11 mouse cellular contexts compared by ENCODE assay signal in the genomic region with DNA sequence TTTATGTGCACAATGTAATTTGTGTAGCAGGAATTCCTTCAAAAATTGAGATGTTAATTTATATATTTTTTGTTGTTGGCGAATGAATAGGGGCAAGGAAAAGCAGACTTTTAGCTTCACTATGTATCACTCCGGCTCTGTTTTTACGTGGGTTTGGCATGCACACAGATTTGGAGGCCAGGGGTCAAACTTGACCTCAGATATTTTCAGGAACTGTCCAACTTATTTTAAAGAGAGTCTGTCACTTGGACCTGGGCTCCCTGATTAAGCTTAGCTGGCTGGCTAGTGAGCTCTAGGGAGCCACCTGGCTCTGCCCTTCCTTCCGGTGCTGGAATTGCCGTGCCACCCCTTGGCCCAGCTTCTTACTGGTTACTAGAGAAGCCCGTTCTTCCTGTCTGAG.
"Had no signal": no experiment of that assay in that cellular context is flagged by ENCODE, and none has a peak within 500 bp of the region (broad histone marks: within the 10 kb centered on the region; RNA-seq: fewer than 3 reads in every experiment).

No protein-coding gene starts in this region.

- DNase-seq: kidney, postnatal 25 days; lung, adult 18-20 months; right cerebral cortex, postnatal 4 days; spleen, adult 18-20 months; thymus, adult 18-20 months; thymus, postnatal 14 days had no signal

- H3K9me3 ChIP-seq: kidney, embryonic 15.5 days; neural tube, embryonic 13.5 days had no signal

- ATAC-seq: midbrain, embryonic 16.5 days had no signal

- H3K4me2 ChIP-seq: kidney, embryonic 15.5 days; neural tube, embryonic 13.5 days had no signal

- H3K4me3 ChIP-seq: kidney, embryonic 15.5 days; left cerebral cortex, adult 2 months; neural tube, embryonic 13.5 days had no signal

- H3K9ac ChIP-seq: kidney, embryonic 15.5 days; liver, embryonic 14.5 days; neural tube, embryonic 13.5 days had no signal

- H3K36me3 ChIP-seq: kidney, embryonic 15.5 days; neural tube, embryonic 13.5 days had no signal

- H3K27ac ChIP-seq: kidney, embryonic 15.5 days; left cerebral cortex, adult 2 months; liver, embryonic 14.5 days; neural tube, embryonic 13.5 days had no signal
